Mouse (Mus musculus) forebrain, embryonic 16.5 days (tissue): ENCODE data around the gene B3galt5. TPM values are rescaled to one million over a fixed set of nuclear protein-coding genes. Genes with fewer than 3 reads are reported as not detected.
A peak's percentile ranks its signal among the peaks of the same experiment; 100 is the strongest.

Experiments used
- ATAC-seq: fragments of 200-750 bp; cut with Nextera tagmentation; 2 replicates; pipeline ENCODE4 v1.8.0; 2017; ENCODE audit warnings: mild to moderate bottlenecking, moderate library complexity
- H3K27ac ChIP-seq: fragments of 300-500 bp; sonication (generic); 2 replicates; pipeline ENCODE4 v1.5.1; 2014; ENCODE audit warnings: low read length, control low read depth
- H3K27me3 ChIP-seq: fragments of 300-500 bp; sonication (generic); replicated peaks from 2 replicates; pipeline ENCODE4 v1.6.1; 2014; ENCODE audit warnings: low read length; ENCODE audit not compliant: control insufficient read depth, insufficient read depth
- H3K36me3 ChIP-seq: fragments of 300-500 bp; sonication (generic); 2 replicates; pipeline ENCODE4 v1.6.1; 2014; ENCODE audit not compliant: control insufficient read depth, insufficient read depth
- H3K4me1 ChIP-seq: fragments of 300-500 bp; sonication (generic); replicated peaks from 2 replicates; pipeline ENCODE4 v1.6.1; 2014; ENCODE audit warnings: low read length; ENCODE audit not compliant: control insufficient read depth, insufficient read depth
- H3K4me2 ChIP-seq: fragments of 300-500 bp; sonication (generic); 2 replicates; pipeline ENCODE4 v1.6.1; 2014; ENCODE audit warnings: mild to moderate bottlenecking, low read length, control low read depth
- H3K4me3 ChIP-seq: fragments of 300-500 bp; sonication (generic); replicated peaks from 2 replicates; pipeline ENCODE4 v1.5.1; 2014; ENCODE audit warnings: mild to moderate bottlenecking, low read length, control low read depth
- H3K9ac ChIP-seq: fragments of 300-500 bp; sonication (generic); replicated peaks from 2 replicates; pipeline ENCODE4 v1.6.1; 2014; ENCODE audit warnings: low read depth, low read length, control low read depth
- H3K9me3 ChIP-seq: fragments of 300-500 bp; sonication (generic); 2 replicates; pipeline ENCODE4 v1.6.1; 2016; ENCODE audit warnings: low read length; ENCODE audit not compliant: control insufficient read depth
- WGBS: fragments of 180-500 bp; shearing (Covaris S2); extraction: QIAGEN DNeasy Blood & Tissue Kit; methylation state at CpG from one replicate; pipeline ENCODE4 v1.1.7; 2014; 5-methylcytosine and 5-hydroxymethylcytosine counted together
- polyA plus RNA-seq: library from polyadenylated mRNA; unstranded; fragments of >200 nt; fragmentation: Nextera tagmentation; extraction: Ambion mirVana; gene quantifications from 2 replicates; pipeline ENCODE4 v1.2.1, GENCODE M21; 2015

Gene B3galt5
- polyA plus RNA-seq, 1 experiment from 2014 or later: 2.2 TPM

GRCm38 (mm10) chr16:96213027-96213426 is 22.6 kb upstream of the B3galt5 start:
- Histone ChIP-seq H3K36me3 (no peaks in the 10 kb centered on the region), H3K9ac (no peak overlapping the region), H3K27ac (no peak overlapping the region), H3K9me3 (no peaks in the 10 kb centered on the region), H3K27me3 (no peaks in the 10 kb centered on the region), H3K4me2 (no peak overlapping the region), H3K4me1 (no peaks in the 10 kb centered on the region), H3K4me3 (no peak overlapping the region)
- 92% methylated on average over 4 of the region's 4 CpGs for WGBS
- ATAC-seq: no peak

GRCm38 (mm10) chr16:96221491-96221890 is 14.1 kb upstream of the B3galt5 start:
- H3K4me1 ChIP-seq: no peaks in the 10 kb centered on the region
- H3K9me3 ChIP-seq: no peaks in the 10 kb centered on the region
- no peaks in the 10 kb centered on the region for H3K27me3 ChIP-seq
- H3K4me3 ChIP-seq: no peak overlapping the region
- no peak overlapping the region for H3K4me2 ChIP-seq
- WGBS: 75% methylated on average over 5 of the region's 5 CpGs
- H3K36me3 ChIP-seq: no peaks in the 10 kb centered on the region
- H3K9ac ChIP-seq: no peak overlapping the region
- H3K27ac ChIP-seq: no peak overlapping the region
- ATAC-seq: no peak

GRCm38 (mm10) chr16:96221959-96222358 is 13.6 kb upstream of the B3galt5 start:
- no peak for ATAC-seq
- 87% methylated on average over 3 of the region's 3 CpGs for WGBS
- Histone ChIP-seq H3K27me3 (no peaks in the 10 kb centered on the region), H3K4me2 (no peak overlapping the region), H3K27ac (no peak overlapping the region), H3K9ac (no peak overlapping the region), H3K4me3 (no peak overlapping the region), H3K36me3 (no peaks in the 10 kb centered on the region), H3K4me1 (no peaks in the 10 kb centered on the region), H3K9me3 (no peaks in the 10 kb centered on the region)

- WGBS: 92% methylated on average over 1 of the region's 1 CpGs
- Histone ChIP-seq H3K4me3 (no peak overlapping the region), H3K9ac (no peak overlapping the region), H3K9me3 (no peaks in the 10 kb centered on the region), H3K4me2 (no peak overlapping the region), H3K4me1 (no peaks in the 10 kb centered on the region), H3K27me3 (no peaks in the 10 kb centered on the region), H3K27ac (no peak overlapping the region), H3K36me3 (no peaks in the 10 kb centered on the region)
- ATAC-seq: no peak
Observed at GRCm38 (mm10) chr16:96222452-96222851, 13.1 kb upstream of the B3galt5 start.

- H3K9me3 ChIP-seq: no peaks in the 10 kb centered on the region
- 65% methylated on average over 13 of the region's 13 CpGs for WGBS
- no peak for ATAC-seq
- no peak overlapping the region for H3K4me3 ChIP-seq
- H3K4me1 ChIP-seq: no peaks in the 10 kb centered on the region
- H3K27ac ChIP-seq: no peak overlapping the region
- no peaks in the 10 kb centered on the region for H3K36me3 ChIP-seq
- H3K27me3 ChIP-seq: no peaks in the 10 kb centered on the region
- no peak overlapping the region for H3K4me2 ChIP-seq
- H3K9ac ChIP-seq: no peak overlapping the region
Observed at GRCm38 (mm10) chr16:96228438-96228837, 7.2 kb upstream of the B3galt5 start.

GRCm38 (mm10) chr16:96229044-96229555 is 6.5 kb upstream of the B3galt5 start:
- Histone ChIP-seq H3K4me1 (no peaks in the 10 kb centered on the region), H3K4me2 (no peak overlapping the region), H3K9me3 (no peaks in the 10 kb centered on the region), H3K27me3 (no peaks in the 10 kb centered on the region), H3K4me3 (no peak overlapping the region), H3K36me3 (no peaks in the 10 kb centered on the region), H3K27ac (no peak overlapping the region), H3K9ac (no peak overlapping the region)
- 46% methylated on average over 8 of the region's 8 CpGs for WGBS
- ATAC-seq: no peak

GRCm38 (mm10) chr16:96230411-96230810 is 5.2 kb upstream of the B3galt5 start:
- ATAC-seq: peak; percentile 77
- H3K36me3 ChIP-seq: no peaks in the 10 kb centered on the region
- no peak overlapping the region for H3K27ac ChIP-seq
- no peak overlapping the region for H3K9ac ChIP-seq
- WGBS: 25% methylated on average over 11 of the region's 11 CpGs
- no peak overlapping the region for H3K4me2 ChIP-seq
- no peaks in the 10 kb centered on the region for H3K4me1 ChIP-seq
- no peaks in the 10 kb centered on the region for H3K9me3 ChIP-seq
- no peak overlapping the region for H3K4me3 ChIP-seq
- H3K27me3 ChIP-seq: no peaks in the 10 kb centered on the region

- Histone ChIP-seq H3K9me3 (no peaks in the 10 kb centered on the region), H3K4me1 (0 out of 2 replicates have a peak, but pooled peaks cover 3% of the 10 kb centered on the region), H3K4me3 (no peak overlapping the region), H3K27ac (no peak overlapping the region), H3K4me2 (no peak overlapping the region), H3K9ac (no peak overlapping the region), H3K27me3 (no peaks in the 10 kb centered on the region), H3K36me3 (no peaks in the 10 kb centered on the region)
- ATAC-seq: no peak
- 94% methylated on average over 4 of the region's 4 CpGs for WGBS
Observed at GRCm38 (mm10) chr16:96231251-96231650, 4.3 kb upstream of the B3galt5 start.

- WGBS: 86% methylated on average over 8 of the region's 8 CpGs
Observed at GRCm38 (mm10) chr16:96231974-96232373, 3.6 kb upstream of the B3galt5 start.

GRCm38 (mm10) chr16:96233996-96234395 is 1.6 kb upstream of the B3galt5 start:
- no peak overlapping the region for H3K9ac ChIP-seq
- H3K4me3 ChIP-seq: no peak overlapping the region
- no peaks in the 10 kb centered on the region for H3K9me3 ChIP-seq
- H3K36me3 ChIP-seq: no peaks in the 10 kb centered on the region
- H3K27ac ChIP-seq: no peak overlapping the region
- H3K27me3 ChIP-seq: no peaks in the 10 kb centered on the region
- H3K4me1 ChIP-seq: 0 out of 2 replicates have a peak, but pooled peaks cover 3% of the 10 kb centered on the region
- no peak for ATAC-seq
- WGBS: 87% methylated on average over 8 of the region's 8 CpGs
- no peak overlapping the region for H3K4me2 ChIP-seq

More at GRCm38 (mm10) chr16:96231974-96232373, 3.6 kb upstream of the B3galt5 start:
- ATAC-seq: no peak
- Histone ChIP-seq H3K4me1 (0 out of 2 replicates have a peak, but pooled peaks cover 3% of the 10 kb centered on the region), H3K9ac (no peak overlapping the region), H3K4me3 (no peak overlapping the region), H3K9me3 (no peaks in the 10 kb centered on the region), H3K27me3 (no peaks in the 10 kb centered on the region), H3K36me3 (no peaks in the 10 kb centered on the region), H3K4me2 (no peak overlapping the region), H3K27ac (no peak overlapping the region)
